Mouse (Mus musculus) ES-Bruce4 (cell line): Measurements from ENCODE around the gene Arid2.

Experiments used
- CTCF ChIP-seq: IDR thresholded peaks from one replicate; pipeline ENCODE4 v1.8.1; 2011; ENCODE audit warnings: low read depth, low read length
- POLR2A ChIP-seq: IDR thresholded peaks from one replicate; pipeline ENCODE4 v1.8.1; 2011; ENCODE audit warnings: low read length; ENCODE audit not compliant: insufficient read depth

DNA sequence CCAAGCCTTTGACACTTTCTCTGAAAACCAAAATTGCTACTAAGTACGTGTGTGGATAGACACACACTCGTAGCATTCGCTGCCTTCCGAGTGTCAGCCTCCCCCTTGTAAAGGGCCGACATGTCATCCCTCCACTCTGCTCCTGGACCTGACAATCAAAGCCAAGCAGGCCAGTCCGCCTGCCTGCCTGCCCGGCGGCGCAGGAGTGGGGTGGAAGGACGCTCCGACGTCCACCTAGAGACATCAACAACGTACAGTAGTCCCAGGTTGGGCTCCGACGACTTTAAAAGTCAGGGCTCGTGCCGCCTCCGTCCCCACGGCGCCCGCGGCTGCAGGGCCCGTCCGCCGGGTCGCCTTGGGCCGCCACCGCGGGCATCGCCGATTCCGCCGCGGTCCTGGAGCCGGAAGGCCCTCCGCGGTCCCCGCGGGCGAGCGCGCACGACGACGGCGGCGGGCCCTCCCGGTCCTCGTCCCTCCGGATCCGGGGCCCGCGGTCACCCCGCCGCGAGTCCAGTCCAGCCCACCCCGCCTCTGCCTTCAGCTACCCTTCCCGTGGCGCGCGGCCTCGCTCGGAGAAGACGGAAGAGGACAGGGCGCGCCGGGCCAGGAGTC lies 2.5 kb upstream of the Arid2 start:
- TF ChIP-seq CTCF (no peak), POLR2A (no peak)
